Mouse (Mus musculus): ENCODE measurements at regions not wholly inside any gene's neighbourhood (a gene's known extent, or its start where the extent isn't known, plus 50 kb on each side); places are given as distances from the start of the nearest gene placed in this dataset.

DNA sequence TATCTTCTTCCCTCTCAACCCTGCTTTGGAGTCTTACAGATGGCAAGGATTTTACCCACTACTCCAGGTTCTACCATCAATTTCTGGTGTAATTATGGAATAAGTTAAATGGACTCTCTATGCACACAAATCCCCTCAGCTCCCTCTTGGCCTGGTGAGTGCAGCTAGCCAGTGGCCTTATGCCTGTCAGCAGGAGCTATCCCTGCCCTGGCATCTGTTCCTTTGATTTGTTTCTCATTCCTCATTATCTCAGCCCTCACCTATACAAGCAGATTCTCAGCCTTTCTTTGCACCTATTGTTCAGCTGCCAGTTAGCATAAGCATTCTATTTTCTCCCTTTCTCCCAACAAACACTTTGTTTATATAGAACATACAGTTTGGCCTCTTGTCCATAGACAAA is 150.3 kb downstream of the Rnf152 start:
- DNase-seq: peak; percentile 59

DNA sequence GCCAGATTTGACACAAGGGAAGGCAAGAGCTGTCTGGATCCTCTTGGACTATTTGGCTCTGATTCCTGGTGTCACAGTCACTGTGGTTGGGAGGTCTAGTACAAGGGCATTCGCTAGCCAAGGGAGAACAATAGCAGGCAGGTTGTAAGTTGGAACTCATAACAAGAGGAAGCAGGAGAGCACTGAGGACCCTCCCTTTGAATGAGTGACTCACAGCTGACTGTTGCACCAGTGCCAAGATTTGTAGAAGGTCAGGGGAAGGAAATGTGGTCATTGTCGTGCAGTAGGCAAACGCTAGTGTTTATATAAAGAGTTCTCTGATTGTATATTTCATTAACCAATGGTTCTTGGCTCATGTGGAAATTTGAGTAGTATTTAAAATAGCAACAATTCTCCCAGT is 157.2 kb downstream of the Rnf152 start:
- DNase-seq: no peak

DNA sequence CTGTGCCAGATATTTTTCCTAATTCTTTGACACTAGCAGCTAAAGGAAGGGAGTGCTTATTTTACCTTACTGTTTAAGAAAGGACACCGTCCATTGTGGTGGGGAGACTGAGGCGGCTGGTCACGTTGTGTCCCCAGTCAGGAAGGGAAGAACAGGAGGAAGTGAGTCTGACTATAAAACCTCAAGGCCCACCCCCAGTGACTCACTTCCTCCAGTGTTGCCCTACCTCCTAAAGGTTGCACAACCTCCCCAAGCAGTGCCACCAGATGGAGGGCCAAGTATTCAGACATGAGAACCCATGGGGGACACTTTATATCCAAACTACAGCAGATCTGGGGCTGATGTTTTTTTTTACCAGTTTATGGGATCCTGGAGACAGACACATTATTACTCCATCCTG is 165.4 kb downstream of the Rnf152 start:
- DNase-seq: no peak

DNA sequence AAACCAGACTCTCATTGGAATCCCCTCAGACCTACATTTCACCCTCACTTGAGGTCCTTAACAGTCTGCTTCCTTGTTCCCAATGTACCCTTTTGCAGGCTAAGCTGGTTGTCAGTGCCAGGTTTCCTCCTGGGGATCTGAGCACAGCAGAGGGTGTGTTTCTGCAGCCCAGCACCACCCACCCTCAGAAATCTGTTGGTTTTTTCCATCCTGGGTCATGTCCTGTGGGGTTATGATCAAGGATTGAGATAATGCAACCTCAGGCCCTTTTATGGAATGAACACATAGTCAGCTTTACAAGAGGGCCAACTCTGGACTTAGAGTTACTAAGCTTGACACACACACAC is 167.6 kb downstream of the Rnf152 start:
- DNase-seq: no peak

GRCm38 (mm10) chr1:105188210-105188919 is 168.1 kb downstream of the Rnf152 start:
- no peak for DNase-seq

GRCm38 (mm10) chr1:105184470-105184869 is 172.0 kb downstream of the Rnf152 start:
- DNase-seq: no peak

DNA sequence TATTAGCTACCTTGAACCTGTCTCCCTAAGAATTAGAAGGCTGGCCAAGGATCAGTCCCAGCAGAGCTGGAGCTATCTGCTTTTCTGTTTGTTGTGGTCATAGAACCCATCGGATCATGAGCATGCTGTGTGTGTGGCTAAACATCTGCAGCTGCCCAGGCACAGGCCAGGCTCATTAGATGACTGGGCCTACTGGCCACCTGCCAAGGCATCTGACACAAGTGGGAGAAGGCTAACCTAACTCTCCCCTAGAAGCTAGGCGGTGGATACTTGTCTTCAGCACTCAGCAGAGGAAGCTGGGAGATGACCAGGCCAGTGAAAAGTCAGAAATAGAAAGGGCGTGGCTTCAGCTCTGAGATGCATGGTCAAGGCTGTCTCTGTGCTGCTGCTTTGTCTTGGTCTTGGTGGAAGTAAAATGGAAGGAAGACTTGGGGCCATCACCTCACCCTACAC is 177.1 kb downstream of the Rnf152 start:
- no peak for DNase-seq

- no peak for DNase-seq
Measured at GRCm38 (mm10) chr1:105178773-105179172, 177.7 kb downstream of the Rnf152 start.

GRCm38 (mm10) chr1:105177938-105178337 is 178.6 kb downstream of the Rnf152 start:
- DNase-seq: no peak

DNA sequence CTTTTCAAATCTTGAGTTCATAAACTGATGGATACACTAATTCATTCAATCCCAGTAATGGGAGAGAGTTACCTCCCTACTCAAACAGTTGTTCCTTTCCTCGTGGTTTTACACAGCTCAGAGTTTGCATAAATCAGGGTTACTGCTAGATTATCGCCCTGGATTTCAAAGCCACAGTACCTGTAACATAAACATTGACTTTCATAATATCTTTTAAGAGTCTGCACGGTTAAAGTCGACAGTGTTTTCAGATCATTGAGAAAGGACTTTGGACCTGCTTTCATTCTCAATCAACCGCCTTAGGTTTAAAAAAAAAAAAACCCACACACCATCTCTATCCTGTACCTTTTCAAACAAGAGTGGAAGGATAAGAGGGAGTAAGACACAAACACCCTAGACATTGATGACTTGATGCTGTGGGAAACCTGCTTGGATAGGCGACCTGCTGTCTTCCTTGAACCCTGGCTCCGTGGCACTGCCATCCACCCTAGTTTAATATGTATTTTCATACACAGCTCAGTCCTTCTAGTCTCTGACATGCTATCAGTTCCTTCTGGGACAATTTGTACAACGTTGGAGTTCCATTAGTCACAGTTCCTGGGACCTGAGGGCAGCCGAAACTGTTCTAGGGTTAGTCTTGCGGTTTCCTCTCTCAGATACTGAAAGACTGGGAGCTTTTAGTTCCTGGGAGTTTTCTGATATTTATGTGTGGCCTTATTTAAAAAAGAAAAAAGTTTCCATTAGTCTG is 179.3 kb downstream of the Rnf152 start:
- DNase-seq: no peak

GRCm38 (mm10) chr1:105170979-105171378 is 185.5 kb downstream of the Rnf152 start:
- no peak for DNase-seq

- no peak for DNase-seq
Measured at GRCm38 (mm10) chr1:105170114-105170506, 186.4 kb downstream of the Rnf152 start.

DNA sequence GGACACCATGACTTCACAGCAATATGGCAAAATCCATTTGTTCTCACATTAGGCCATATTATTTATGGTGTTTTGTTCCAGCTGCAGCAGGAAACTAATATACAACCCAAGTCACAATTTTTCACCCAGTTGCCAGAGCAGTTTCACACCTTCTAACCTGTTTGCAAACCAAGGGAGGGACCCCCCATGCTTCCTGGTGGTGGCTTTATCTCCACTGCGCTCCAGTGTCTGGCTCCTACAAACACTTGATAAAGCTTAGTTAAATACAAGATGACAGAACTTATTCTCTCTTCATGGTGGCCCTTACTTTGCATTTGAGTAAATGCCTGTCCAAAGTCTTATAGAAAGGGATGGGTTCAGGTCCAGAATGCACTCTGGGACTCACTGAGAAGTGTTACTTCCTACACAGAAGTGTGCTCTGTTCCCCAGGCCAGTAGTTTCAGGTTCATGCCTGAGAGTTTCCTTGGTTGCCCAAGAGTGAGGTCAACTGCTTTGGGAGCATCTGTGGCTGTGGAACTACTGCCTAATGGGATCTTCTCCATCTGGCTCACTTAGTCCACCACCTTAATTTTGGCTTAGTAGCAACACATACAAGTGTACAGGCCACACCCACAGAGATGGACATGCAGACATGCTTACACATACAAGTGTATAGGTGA is 186.9 kb downstream of the Rnf152 start:
- DNase-seq: no peak

DNA sequence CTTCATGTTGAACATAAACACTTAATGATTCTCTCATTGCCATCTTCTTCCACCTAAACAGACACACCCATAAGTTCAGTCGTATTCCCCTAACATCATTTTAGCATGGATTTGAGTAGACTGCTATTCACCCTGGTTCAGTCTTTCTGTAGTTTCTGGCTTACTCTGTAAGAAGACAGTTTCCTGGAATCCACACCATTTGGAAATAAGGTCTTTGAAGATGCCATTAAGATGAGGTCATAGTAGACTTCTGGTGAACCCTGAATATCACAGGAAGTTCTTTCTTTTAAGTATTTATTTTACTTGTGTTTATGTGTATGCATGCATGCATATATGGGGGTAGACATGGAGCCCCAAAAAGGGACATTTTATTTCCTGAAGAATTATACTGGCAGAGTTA is 187.7 kb downstream of the Rnf152 start:
- no peak for DNase-seq

DNA sequence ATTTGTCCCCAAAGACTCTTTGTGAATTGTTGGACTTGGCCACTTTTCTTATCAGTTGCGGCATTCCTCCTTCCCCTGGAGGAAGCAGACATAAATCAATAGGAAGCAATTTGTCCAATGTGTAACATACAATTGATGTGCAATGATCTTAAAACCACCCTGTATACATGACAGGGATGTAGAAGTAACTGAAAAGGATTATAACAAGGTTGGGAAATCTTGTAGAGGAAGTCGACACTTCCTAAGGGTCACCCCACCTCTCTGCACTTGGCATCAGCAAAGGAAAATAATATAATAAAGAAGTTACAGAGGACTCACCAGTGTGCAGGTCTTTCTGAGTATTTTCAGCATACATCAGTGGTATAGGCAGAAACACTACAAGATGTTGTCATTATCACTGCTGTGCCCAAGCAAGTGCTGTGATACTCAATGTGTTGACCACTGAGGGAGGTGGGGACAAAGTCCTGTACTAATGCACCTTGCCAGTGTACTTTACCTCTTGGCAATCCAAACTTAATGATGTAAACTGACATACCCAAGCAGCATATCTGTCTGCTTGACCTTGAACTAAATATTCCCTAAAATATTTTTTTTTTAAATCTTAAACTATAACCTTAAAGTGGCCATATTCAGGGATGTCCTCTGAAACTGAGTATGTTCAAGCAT is 198.9 kb downstream of the Rnf152 start:
- DNase-seq: no peak

GRCm38 (mm10) chr1:105152175-105152828 is 204.2 kb downstream of the Rnf152 start:
- DNase-seq: no peak

DNA sequence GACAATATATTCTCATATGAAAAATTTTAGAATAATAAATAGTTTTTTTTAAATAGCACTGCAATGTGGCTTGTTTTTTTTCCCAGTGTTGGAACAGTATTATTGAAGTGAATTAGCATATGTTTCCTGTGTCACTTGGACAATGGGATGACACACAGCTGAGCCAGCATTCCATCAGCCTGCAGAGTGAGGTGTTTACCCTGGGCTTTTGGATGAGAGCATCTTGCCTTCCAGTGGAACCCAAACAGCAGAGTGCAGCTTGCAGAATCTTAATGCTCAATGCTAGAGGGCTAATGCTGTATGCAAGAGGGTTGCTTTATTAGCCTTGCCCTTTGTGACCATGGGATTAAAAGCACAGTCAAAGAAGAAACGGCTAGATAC is 205.1 kb downstream of the Rnf152 start:
- no peak for DNase-seq

- no peak for DNase-seq
Measured at GRCm38 (mm10) chr1:105150624-105151465, 205.7 kb downstream of the Rnf152 start.

DNA sequence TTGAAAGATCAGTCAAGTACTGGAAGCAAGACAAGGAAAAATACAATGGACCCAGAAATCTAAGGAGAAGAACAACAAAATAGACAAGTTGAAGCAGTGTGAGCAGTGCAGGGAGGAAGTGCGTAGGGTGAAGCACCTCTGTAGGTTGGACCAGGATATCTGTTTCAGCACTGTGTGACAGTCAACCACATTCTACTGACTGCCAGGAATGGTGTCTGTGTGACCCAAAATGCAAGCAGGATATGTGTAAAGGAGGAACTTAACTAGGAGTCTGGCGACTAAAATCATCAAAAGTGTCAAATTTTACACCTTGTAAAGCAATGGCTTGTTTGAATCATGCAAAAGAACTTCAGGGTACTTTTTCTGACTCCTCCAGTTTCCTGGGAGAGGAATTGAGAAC is 207.7 kb downstream of the Rnf152 start:
- no peak for DNase-seq

DNA sequence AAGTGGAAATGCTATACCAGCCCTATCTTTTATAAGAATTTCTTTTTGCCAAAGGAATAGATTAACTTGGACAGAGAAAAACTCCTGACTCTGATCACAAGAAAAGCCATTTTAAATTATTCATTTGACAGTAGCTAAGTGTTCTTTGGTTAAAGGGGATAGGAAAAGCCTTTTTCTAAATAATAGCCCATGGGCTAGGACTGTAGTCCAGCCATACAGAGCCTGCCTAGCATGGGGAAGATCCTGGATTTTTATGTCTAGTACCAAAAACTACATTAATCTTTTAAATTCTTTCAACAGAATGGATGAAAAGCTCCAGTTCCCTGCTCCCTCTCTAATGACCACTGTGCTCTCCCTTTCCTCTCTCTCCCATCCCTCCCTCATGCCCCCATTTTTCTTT is 208.5 kb downstream of the Rnf152 start:
- no peak for DNase-seq

- no peak for DNase-seq
Measured at GRCm38 (mm10) chr1:105123936-105124335, 232.6 kb downstream of the Rnf152 start.

- no peak for DNase-seq
Measured at GRCm38 (mm10) chr1:105117888-105118287, 238.6 kb downstream of the Rnf152 start.

Measured in cerebellum, adult 9-10 months (tissue).